Mouse (Mus musculus): ENCODE results near the gene Bpifb5. TPM values are rescaled to one million over a fixed set of nuclear protein-coding genes. Genes with fewer than 3 reads are reported as not detected.
"Not testable (repeated sequence)": the region's sequence is repeated elsewhere in the genome, so short reads cannot be mapped to it uniquely, and the experiment has no call there.

Bpifb5 gene
- total RNA-seq (2014; rRNA removed) (0.14 and 0.31 TPM in 2 replicates), polyA plus RNA-seq (2015; fragmentation: Nextera tagmentation; extraction: Ambion mirVana) (0.24 and 0.53 TPM in 2 replicates)

DNA sequence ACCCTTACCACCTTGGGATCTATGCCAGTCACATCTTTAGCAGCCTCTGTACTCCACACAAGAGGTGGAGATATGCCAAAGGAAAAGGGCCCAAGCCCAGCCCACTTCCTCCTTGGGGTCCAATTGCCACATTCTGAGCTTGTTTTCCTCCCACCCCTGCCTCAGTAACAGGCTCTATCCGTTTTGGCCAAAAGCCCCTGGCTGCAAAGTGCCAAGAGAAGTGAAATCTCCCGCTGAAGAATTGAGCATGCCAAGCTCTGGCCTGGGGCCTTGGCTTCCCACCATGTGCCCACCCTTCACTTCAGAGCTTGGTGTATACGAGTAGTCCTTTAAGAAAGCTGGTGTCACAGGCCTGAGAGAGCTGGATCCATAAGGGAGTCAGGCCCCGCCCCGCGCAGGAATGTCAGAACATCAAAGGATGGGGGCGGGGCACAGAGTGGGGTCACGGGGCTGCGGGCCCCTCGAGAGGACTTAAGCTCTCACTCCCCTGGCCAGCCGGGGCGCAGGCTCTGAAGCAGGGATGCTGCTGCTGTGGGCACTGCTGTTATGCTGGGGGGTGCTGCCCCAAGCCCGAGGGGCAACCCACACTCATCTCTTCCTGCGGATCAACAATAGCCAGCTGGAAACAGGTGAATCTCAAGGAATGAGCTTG is at the start of gene Bpifb5:
TSS of gene Bpifb5 (plus strand) at position 478 of the 652 bp plus-strand sequence.
- 5% methylated on average over 14 of the region's 14 CpGs for WGBS
- ATAC-seq (peak; percentile 86), DNase-seq (peak; percentile 80)
- no peaks in the 10 kb centered on the region for H3K36me3 ChIP-seq (ENCODE audit: insufficient read depth)
- no peak for TF ChIP-seq CTCF (IDR thresholded peaks at IDR 0.05; ENCODE audit: low read depth)
- peak within 1 kb of the TSS; percentile 10; the same call in 1 of the 2 replicates for H3K4me2 ChIP-seq (ENCODE audit: low read depth)
- no peak within 1 kb of the TSS for H3K4me3 ChIP-seq (ENCODE audit: low read depth, low read length)
- H3K27me3 ChIP-seq (ENCODE audit: insufficient read depth, low read length): no peaks in the 10 kb centered on the region
- H3K9me3 ChIP-seq (ENCODE audit: low read length): no peaks in the 10 kb centered on the region
- peaks cover 6% of the 10 kb centered on the region; the same call in 1 of the 2 replicates for H3K4me1 ChIP-seq (ENCODE audit: insufficient read depth)
- no peak within 1 kb of the TSS for H3K9ac ChIP-seq
- no peak within 1 kb of the TSS for H3K27ac ChIP-seq (ENCODE audit: low read depth, low read length)

DNA sequence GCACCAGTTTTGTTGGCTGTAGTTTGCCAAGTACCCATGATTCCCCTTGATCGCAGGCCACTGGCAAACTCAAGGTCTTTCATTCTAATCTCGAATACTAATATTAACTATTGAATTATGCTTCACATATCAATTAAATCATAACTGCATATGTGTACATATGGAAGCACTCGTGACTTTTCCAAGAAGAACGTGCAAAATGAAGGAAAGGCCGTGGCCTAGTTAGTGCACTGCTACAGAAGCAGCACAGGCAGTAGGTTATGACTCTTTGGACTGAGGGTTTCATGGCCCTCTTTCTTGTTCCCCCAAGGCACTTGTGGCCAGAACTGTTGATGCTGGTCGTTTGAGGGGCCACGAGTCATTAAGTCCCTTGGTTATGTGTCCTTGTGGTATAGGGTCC is 41.6 kb upstream of the Bpifb5 start:
- H3K36me3 ChIP-seq (ENCODE audit: insufficient read depth); H3K9me3 ChIP-seq (ENCODE audit: low read length); H3K4me1 ChIP-seq (ENCODE audit: insufficient read depth); H3K4me3 ChIP-seq (ENCODE audit: low read depth, low read length); DNase-seq; H3K9ac ChIP-seq; ATAC-seq; H3K27me3 ChIP-seq (ENCODE audit: insufficient read depth, low read length); H3K27ac ChIP-seq (ENCODE audit: low read depth, low read length); H3K4me2 ChIP-seq (ENCODE audit: low read depth): not testable (repeated sequence)
- WGBS: 83% methylated on average over 7 of the region's 7 CpGs

DNA sequence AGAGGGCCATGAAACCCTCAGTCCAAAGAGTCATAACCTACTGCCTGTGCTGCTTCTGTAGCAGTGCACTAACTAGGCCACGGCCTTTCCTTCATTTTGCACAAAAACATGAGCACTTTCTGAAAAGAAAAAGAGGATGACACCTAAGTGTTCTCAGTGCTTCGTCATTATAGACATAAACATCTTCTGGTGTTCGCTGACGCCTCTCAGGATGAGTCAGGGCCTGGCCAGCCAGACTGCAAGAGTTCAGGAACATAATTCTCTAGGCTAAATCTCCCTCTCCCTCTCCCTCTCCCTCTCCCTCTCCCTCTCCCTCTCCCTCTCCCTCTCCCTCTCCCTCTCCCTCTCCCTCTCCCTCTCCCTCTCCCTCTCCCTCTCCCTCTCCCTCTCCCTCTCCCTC is 40.5 kb upstream of the Bpifb5 start:
- H3K36me3 ChIP-seq (ENCODE audit: insufficient read depth); H3K4me1 ChIP-seq (ENCODE audit: insufficient read depth); H3K9me3 ChIP-seq (ENCODE audit: low read length); H3K4me2 ChIP-seq (ENCODE audit: low read depth); DNase-seq; H3K27me3 ChIP-seq (ENCODE audit: insufficient read depth, low read length); ATAC-seq; H3K4me3 ChIP-seq (ENCODE audit: low read depth, low read length); H3K9ac ChIP-seq; H3K27ac ChIP-seq (ENCODE audit: low read depth, low read length): not testable (repeated sequence)
- WGBS: 78% methylated on average over 4 of the region's 4 CpGs

DNA sequence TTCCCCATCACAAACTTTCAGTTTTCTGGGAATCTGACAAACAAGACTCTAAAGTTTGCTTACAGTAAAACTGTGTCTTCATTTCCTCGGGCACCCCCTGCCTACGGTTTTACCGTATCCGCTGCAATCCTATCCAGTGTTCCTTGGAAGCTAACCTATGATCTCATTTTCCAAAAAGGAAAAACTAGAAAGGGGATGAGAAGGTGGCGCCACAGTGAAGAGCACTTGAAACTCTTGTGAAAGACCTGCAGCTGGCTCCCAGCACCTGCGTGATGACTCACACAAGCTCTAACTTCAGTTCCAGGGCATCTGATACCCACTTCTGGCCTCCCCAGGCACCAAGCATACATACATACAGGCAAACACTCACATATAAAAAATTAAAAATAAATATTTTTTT is 38.2 kb upstream of the Bpifb5 start:
- Histone ChIP-seq H3K9ac (no peak overlapping the region), H3K27me3 (ENCODE audit: insufficient read depth, low read length) (no peaks in the 10 kb centered on the region), H3K4me1 (ENCODE audit: insufficient read depth) (no peaks in the 10 kb centered on the region), H3K4me2 (ENCODE audit: low read depth) (no peak overlapping the region), H3K4me3 (ENCODE audit: low read depth, low read length) (no peak overlapping the region), H3K36me3 (ENCODE audit: insufficient read depth) (no peaks in the 10 kb centered on the region), H3K27ac (ENCODE audit: low read depth, low read length) (no peak overlapping the region), H3K9me3 (ENCODE audit: low read length) (no peaks in the 10 kb centered on the region)
- no peak for TF ChIP-seq CTCF (IDR thresholded peaks at IDR 0.05; ENCODE audit: low read depth)
- ATAC-seq (no peak), DNase-seq (no peak)
- 80% methylated on average over 6 of the region's 6 CpGs for WGBS

DNA sequence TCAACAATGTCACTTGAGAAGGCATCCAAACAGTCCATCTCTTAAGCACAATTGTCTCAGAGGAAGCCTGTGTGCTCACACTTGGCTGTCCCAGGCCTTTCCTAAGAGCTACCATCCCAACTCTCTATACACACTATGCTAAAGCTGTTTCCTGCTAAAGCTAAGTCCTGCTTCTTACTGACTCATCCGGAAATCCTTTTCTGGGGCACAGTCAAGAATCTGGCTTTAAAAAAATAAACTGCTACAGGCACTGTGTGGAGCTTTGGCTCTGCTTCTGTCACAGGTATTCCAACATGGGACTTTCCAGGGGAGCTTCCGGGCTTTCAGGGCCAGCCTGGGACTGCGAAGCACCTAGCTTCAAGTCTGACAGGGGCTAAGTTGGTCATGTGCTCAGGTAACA is 37.8 kb upstream of the Bpifb5 start:
- no peak overlapping the region for H3K4me2 ChIP-seq (ENCODE audit: low read depth)
- H3K4me1 ChIP-seq (ENCODE audit: insufficient read depth): no peaks in the 10 kb centered on the region
- no peak overlapping the region for H3K4me3 ChIP-seq (ENCODE audit: low read depth, low read length)
- no peak for TF ChIP-seq CTCF (IDR thresholded peaks at IDR 0.05; ENCODE audit: low read depth)
- WGBS: 76% methylated on average over 3 of the region's 3 CpGs
- H3K9ac ChIP-seq: no peak overlapping the region
- H3K36me3 ChIP-seq (ENCODE audit: insufficient read depth): no peaks in the 10 kb centered on the region
- H3K9me3 ChIP-seq (ENCODE audit: low read length): no peaks in the 10 kb centered on the region
- H3K27ac ChIP-seq (ENCODE audit: low read depth, low read length): no peak overlapping the region
- ATAC-seq: no peak
- no peak for DNase-seq
- H3K27me3 ChIP-seq (ENCODE audit: insufficient read depth, low read length): no peaks in the 10 kb centered on the region

DNA sequence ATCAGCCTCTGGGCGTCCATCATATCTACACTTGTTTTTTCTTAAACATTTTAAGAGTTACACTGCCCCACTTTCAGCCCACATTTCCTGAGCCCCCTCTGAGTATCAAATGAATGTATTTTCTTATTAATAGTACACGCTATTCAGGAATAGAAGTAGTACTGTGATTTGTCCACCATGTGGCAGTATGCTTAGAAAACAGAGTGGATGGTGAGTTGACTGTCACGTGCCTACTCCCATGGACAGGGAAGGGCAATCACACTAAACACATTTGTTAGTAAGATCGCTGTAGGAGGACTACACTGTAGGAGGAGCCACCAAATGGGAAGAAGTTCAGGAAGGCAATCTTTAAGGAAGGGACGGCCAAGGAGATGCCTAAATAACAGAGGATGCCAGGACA is 36.1 kb upstream of the Bpifb5 start:
- Histone ChIP-seq H3K9me3 (ENCODE audit: low read length) (no peaks in the 10 kb centered on the region), H3K4me2 (ENCODE audit: low read depth) (no peak overlapping the region), H3K9ac (no peak overlapping the region), H3K36me3 (ENCODE audit: insufficient read depth) (no peaks in the 10 kb centered on the region), H3K4me3 (ENCODE audit: low read depth, low read length) (no peak overlapping the region), H3K4me1 (ENCODE audit: insufficient read depth) (no peaks in the 10 kb centered on the region), H3K27me3 (ENCODE audit: insufficient read depth, low read length) (no peaks in the 10 kb centered on the region), H3K27ac (ENCODE audit: low read depth, low read length) (no peak overlapping the region)
- no peak for DNase-seq
- ATAC-seq: no peak
- TF ChIP-seq CTCF (IDR thresholded peaks at IDR 0.05; ENCODE audit: low read depth): peak; percentile 38
- WGBS: 48% methylated on average over 5 of the region's 5 CpGs

DNA sequence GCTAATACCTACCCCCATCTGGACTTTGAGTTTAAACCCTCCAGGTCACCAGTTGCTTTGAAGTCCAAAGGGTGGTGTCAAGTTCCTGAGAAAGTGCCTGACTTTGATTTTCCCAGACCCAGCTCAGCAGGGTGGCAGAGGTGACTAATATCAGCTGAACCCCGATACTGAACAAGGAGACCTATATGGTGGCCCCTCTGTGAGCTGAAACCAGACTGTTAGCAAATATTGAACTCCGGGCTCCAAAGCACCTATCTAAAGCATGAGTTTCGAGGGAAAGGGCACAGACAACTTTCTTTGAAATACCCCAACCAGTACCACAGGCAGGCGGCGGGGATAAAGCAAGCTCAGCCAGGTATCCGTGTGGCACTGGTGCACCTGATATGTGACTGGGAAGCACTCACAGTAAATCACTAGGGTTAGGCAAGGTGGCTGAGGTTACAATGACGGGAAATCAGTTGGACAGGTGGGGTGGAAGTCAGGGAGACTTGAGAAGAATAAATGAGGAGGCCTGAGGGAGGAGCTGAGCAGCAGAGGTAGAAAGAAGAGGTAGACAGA is 33.6 kb upstream of the Bpifb5 start:
- no peaks in the 10 kb centered on the region for H3K9me3 ChIP-seq (ENCODE audit: low read length)
- no peaks in the 10 kb centered on the region for H3K36me3 ChIP-seq (ENCODE audit: insufficient read depth)
- no peak overlapping the region for H3K9ac ChIP-seq
- ATAC-seq: no peak
- H3K4me1 ChIP-seq (ENCODE audit: insufficient read depth): no peaks in the 10 kb centered on the region
- TF ChIP-seq CTCF (IDR thresholded peaks at IDR 0.05; ENCODE audit: low read depth): no peak
- no peaks in the 10 kb centered on the region for H3K27me3 ChIP-seq (ENCODE audit: insufficient read depth, low read length)
- 85% methylated on average over 7 of the region's 7 CpGs for WGBS
- H3K4me3 ChIP-seq (ENCODE audit: low read depth, low read length): no peak overlapping the region
- DNase-seq: no peak
- no peak overlapping the region for H3K4me2 ChIP-seq (ENCODE audit: low read depth)
- no peak overlapping the region for H3K27ac ChIP-seq (ENCODE audit: low read depth, low read length)

All from forebrain, postnatal 0 days (tissue).